Mouse (Mus musculus): ENCODE results near the gene Ctxn1. TPM values are rescaled to one million over a fixed set of nuclear protein-coding genes. Genes with fewer than 3 reads are reported as not detected.

Gene Ctxn1
- total RNA-seq, 2 experiments from 2014 or later: 11.0 to 14.7 TPM

- DNase-seq: peak; percentile 87
Observed at GRCm38 (mm10) chr8:4214006-4214980, 44.8 kb downstream of the Ctxn1 start.

GRCm38 (mm10) chr8:4213210-4214005 lies 45.7 kb downstream of the Ctxn1 start:
- peak; percentile 83 for DNase-seq

- DNase-seq: peak; percentile 44
Observed at GRCm38 (mm10) chr8:4212809-4213209, 46.3 kb downstream of the Ctxn1 start.

- no peak for DNase-seq
Observed at GRCm38 (mm10) chr8:4211097-4211496, 48.0 kb downstream of the Ctxn1 start.

Other genes starting within 250 kb of the Ctxn1 start
- 1 to 10 TPM; 4.0 to 4.1 TPM for gene Cd209f, start 153.4 kb downstream of the Ctxn1 start, total RNA-seq (2021)
- gene Cd209g, start 125.2 kb downstream of the Ctxn1 start, total RNA-seq (2021): under 1 TPM; 0.69 to 1.00 TPM
- gene Evi5l, start 92.7 kb downstream of the Ctxn1 start, total RNA-seq (2021): 10 to 100 TPM; 29.6 to 46.0 TPM
- gene Prr36, start 41.8 kb downstream of the Ctxn1 start, total RNA-seq (2021): 1 to 10 TPM; 2.6 to 4.2 TPM
- 1 to 10 TPM; 8.5 to 8.6 TPM for gene Lrrc8e, start 32.4 kb downstream of the Ctxn1 start, total RNA-seq (2021)
- 10 to 100 TPM; 78.2 to 79.0 TPM for gene Map2k7, start 20.5 kb downstream of the Ctxn1 start, total RNA-seq (2021)
- gene Gm49320, start 20.4 kb downstream of the Ctxn1 start, total RNA-seq (2021): 1 to 10 TPM in 1 of 2 experiments, not detected in 1; 2.4 TPM
- 10 to 100 TPM; 10.5 to 20.2 TPM for gene Tgfbr3l, start 11.1 kb downstream of the Ctxn1 start, total RNA-seq (2021)
- 10 to 100 TPM; 21.7 to 24.4 TPM for gene Snapc2, start 6.2 kb downstream of the Ctxn1 start, total RNA-seq (2021)
- 100 to 1,000 TPM; 150 to 180 TPM for gene Timm44, start 16.6 kb upstream of the Ctxn1 start, total RNA-seq (2021)
- gene Ccl25, start 65.9 kb upstream of the Ctxn1 start, total RNA-seq (2021): 10 to 100 TPM; 10.5 to 19.3 TPM
- gene Elavl1, start 66.1 kb upstream of the Ctxn1 start, total RNA-seq (2021): 10 to 100 TPM; 77.7 to 83.9 TPM
- gene Cers4, start 233.8 kb upstream of the Ctxn1 start, total RNA-seq (2021): 10 to 100 TPM; 14.4 to 24.0 TPM

Data from adrenal gland, postnatal 10 days (tissue).